ENCODE assay signal across 16 mouse cellular contexts in the genomic region with DNA sequence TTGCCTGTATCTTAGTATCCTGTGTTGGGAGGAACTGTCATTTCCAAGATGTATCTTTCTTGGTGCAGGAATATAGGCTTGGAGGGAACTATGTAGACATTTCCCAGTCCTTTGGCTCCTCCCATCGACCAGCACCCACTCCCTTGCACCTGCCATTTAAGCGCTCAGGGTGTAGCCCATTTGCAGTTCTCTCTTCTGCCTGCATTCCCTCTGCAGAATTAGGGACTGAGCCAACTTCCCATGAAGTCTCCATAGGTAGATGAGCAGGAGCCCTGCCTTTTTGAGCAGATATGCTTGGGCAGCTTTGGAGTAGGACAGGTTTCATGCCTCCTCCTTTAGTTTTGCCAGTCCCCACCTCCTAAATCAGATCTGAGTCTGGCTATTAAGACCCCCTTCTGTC. TPM values are rescaled to one million over a fixed set of nuclear protein-coding genes. Genes with fewer than 3 reads are reported as not detected.
DNase-seq lines count a peak whose midpoint lies in the region; ATAC-seq lines count a peak whose summit lies in the region.
"Had no signal": no experiment of that assay in that cellular context is flagged by ENCODE, and none has a peak within 500 bp of the region (broad histone marks: within the 10 kb centered on the region; RNA-seq: fewer than 3 reads in every experiment).

No protein-coding gene starts in this region.

- H3K9ac ChIP-seq in forebrain, embryonic 13.5 days = no peak overlapping the region
- H3K9ac ChIP-seq in forebrain, embryonic 11.5 days (ENCODE audit: low read length) = no peak overlapping the region
- peak overlapping the region; percentile 70 for H3K9ac ChIP-seq in hindbrain, embryonic 15.5 days

- H3K27me3 ChIP-seq in forebrain, embryonic 13.5 days = peaks cover 62% of the 10 kb centered on the region
- H3K27me3 ChIP-seq in forebrain, embryonic 11.5 days (ENCODE audit: control insufficient read depth, insufficient read depth, low read length) = peaks cover 44% of the 10 kb centered on the region
- H3K27me3 ChIP-seq in hindbrain, embryonic 15.5 days = 0 out of 2 replicates have a peak, but pooled peaks cover 4% of the 10 kb centered on the region

- H3K36me3 ChIP-seq in forebrain, embryonic 13.5 days (ENCODE audit: poor library complexity, severe bottlenecking) = no peaks in the 10 kb centered on the region
- no peaks in the 10 kb centered on the region for H3K36me3 ChIP-seq in forebrain, embryonic 11.5 days (ENCODE audit: control insufficient read depth, insufficient read depth, low read length)
- H3K36me3 ChIP-seq in hindbrain, embryonic 15.5 days = no peaks in the 10 kb centered on the region
- H3K36me3 ChIP-seq: G1E had no signal

- 11% methylated on average over 2 of the region's 2 CpGs for WGBS in forebrain, embryonic 13.5 days
- WGBS in forebrain, embryonic 11.5 days = 11% methylated on average over 2 of the region's 2 CpGs
- WGBS in hindbrain, embryonic 15.5 days = 11% methylated on average over 2 of the region's 2 CpGs

- DNase-seq in forebrain, embryonic 11.5 days (ENCODE audit: low spot score) = no peak
- DNase-seq in retina, postnatal 1 day = peak; percentile 3
- DNase-seq in retina, embryonic 14.5 days (ENCODE audit: low spot score) = no peak
- DNase-seq in right cerebral cortex, postnatal 10 days (ENCODE audit: low spot score in 2 of 2) = peak; percentile 37 to 43
- no peak for DNase-seq in kidney, postnatal 36 days
- no peak for DNase-seq in lung, adult 18-20 months
- DNase-seq: gastrocnemius, postnatal 14 days; lung, postnatal 14 days had no signal

- H3K4me3 ChIP-seq in forebrain, embryonic 13.5 days = no peak overlapping the region
- H3K4me3 ChIP-seq in forebrain, embryonic 11.5 days (ENCODE audit: low read depth, low read length) = no peak overlapping the region
- peak overlapping the region; percentile 72 for H3K4me3 ChIP-seq in hindbrain, embryonic 15.5 days

- H3K27ac ChIP-seq in forebrain, embryonic 13.5 days = no peak overlapping the region
- no peak overlapping the region for H3K27ac ChIP-seq in forebrain, embryonic 11.5 days (ENCODE audit: low read depth, low read length)
- H3K27ac ChIP-seq in hindbrain, embryonic 15.5 days (replicated peaks) = peak overlapping the region; percentile 33; the same call in 1 of the 2 replicates

- ATAC-seq in forebrain, embryonic 13.5 days = no peak
- ATAC-seq in forebrain, embryonic 11.5 days (replicated peaks; ENCODE audit: low FRiP score) = no peak
- ATAC-seq in hindbrain, embryonic 15.5 days (ENCODE audit: low FRiP score, low read depth) = no peak
- ATAC-seq: activated CD4-positive, CD25-positive, alpha-beta regulatory T cell, adult 4 months; intestine, postnatal 0 days had no signal

- peak overlapping the region; percentile 17; the same call in 1 of the 2 replicates for H3K4me2 ChIP-seq in forebrain, embryonic 13.5 days
- H3K4me2 ChIP-seq in forebrain, embryonic 11.5 days (ENCODE audit: low read depth, low read length, severe bottlenecking) = no peak overlapping the region
- peak overlapping the region; percentile 94 for H3K4me2 ChIP-seq in hindbrain, embryonic 15.5 days

- H3K4me1 ChIP-seq in forebrain, embryonic 13.5 days = peaks cover 18% of the 10 kb centered on the region
- peaks cover 12% of the 10 kb centered on the region; the same call in 1 of the 2 replicates for H3K4me1 ChIP-seq in forebrain, embryonic 11.5 days (replicated peaks; ENCODE audit: control insufficient read depth, insufficient read depth, low read length)
- peaks cover 12% of the 10 kb centered on the region; the same call in 1 of the 2 replicates for H3K4me1 ChIP-seq in hindbrain, embryonic 15.5 days (replicated peaks)

- H3K9me3 ChIP-seq in forebrain, embryonic 13.5 days (replicated peaks) = no peaks in the 10 kb centered on the region
- no peaks in the 10 kb centered on the region for H3K9me3 ChIP-seq in forebrain, embryonic 11.5 days (ENCODE audit: control insufficient read depth, low read length)
- no peaks in the 10 kb centered on the region for H3K9me3 ChIP-seq in hindbrain, embryonic 15.5 days

RNA-seq across cellular contexts. Expression of a gene that starts 3.3 kb away (rescaled TPM):
- 4.1 and 6.0 TPM in 2 replicates for polyA plus RNA-seq in forebrain, embryonic 13.5 days (2015; fragmentation: Nextera tagmentation; extraction: Ambion mirVana)
- 1.2 and 1.3 TPM in 2 replicates for polyA plus RNA-seq in forebrain, embryonic 11.5 days (2014; fragmentation: Nextera tagmentation; extraction: Ambion mirVana)
- polyA plus RNA-seq in hindbrain, embryonic 15.5 days (2015; fragmentation: Nextera tagmentation; extraction: Ambion mirVana) = 45.8 and 54.4 TPM in 2 replicates
- polyA plus RNA-seq: G1E; heart, embryonic 14.5 days; liver, adult 2 months; thymus, postnatal 0 days had no signal

Comparison
In these comparisons a context has a peak if more than half of its experiments do, and no peak if none do; other contexts are left out.
1. DNase-seq: peak in retina, postnatal 1 day (single experiment) and right cerebral cortex, postnatal 10 days (2 of 2); none in forebrain, embryonic 11.5 days (single experiment), retina, embryonic 14.5 days (single experiment), kidney, postnatal 36 days (0 of 2) and lung, adult 18-20 months (0 of 2).